ENCODE assay signal across 9 mouse cellular contexts in the genomic region with DNA sequence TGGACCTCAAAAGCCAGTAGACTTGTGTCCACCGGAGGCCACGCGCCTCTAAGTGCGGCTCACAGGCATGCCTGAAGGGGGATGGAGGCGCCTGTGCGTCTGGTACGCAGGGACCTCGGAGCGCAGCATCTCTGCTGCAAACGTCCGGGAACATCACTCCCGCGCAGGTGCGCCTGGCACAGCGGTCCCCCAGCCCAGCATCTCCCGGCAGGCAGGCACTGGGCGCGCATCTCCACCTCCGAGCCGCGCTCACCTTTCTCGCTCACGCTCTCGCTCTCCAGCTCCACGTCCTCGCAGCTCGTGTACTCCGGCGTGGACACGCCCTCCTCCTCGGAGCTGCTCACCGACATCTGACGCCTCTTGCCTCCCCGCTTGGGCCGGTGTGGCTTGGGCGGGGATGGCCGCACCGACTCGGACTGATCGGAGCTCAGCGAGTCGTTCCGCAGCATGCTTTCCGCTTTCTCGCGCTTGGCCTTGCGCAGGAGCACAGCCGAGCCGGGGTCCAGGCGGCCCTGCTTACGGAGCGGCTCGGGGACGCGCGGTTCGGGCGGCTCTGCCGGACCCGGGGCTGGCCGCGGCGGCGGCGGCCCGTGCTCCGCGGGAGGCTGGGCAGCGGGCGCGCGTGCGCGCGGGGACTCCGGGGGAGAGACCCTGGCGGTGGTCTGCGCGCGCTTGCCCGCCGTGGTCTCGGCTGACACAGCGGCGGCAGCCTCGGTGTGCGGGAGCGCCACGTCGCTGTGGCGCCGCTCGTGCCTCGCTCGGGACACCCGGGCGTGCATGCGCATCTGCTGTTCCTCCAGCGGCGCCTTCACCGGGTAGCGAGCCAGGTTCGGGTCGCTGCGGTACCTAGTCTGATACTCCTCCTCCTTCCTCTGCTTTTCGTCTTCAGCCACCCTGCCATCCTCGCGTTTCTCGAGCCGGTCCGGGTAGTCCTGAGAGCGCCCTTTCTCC.
DNase-seq lines count a peak whose midpoint lies in the region; ATAC-seq and TF ChIP-seq lines count a peak whose summit lies in the region.
"Had no signal": no experiment of that assay in that cellular context is flagged by ENCODE, and none has a peak within 500 bp of the region (broad histone marks: within the 10 kb centered on the region; RNA-seq: fewer than 3 reads in every experiment).

No protein-coding gene starts in this region.

- WGBS in heart, embryonic 11.5 days (ENCODE audit: insufficient replicate concordance): 1% methylated on average over 97 of the region's 112 CpGs
- under 1% methylated on average over 110 of the region's 112 CpGs for WGBS in embryonic facial prominence, embryonic 13.5 days
- under 1% methylated on average over 110 of the region's 112 CpGs for WGBS in hindbrain, embryonic 12.5 days
- under 1% methylated on average over 108 of the region's 112 CpGs for WGBS in liver, embryonic 14.5 days (ENCODE audit: insufficient replicate concordance)

- peak overlapping the region; percentile 28; the same call in 1 of the 2 replicates for H3K9ac ChIP-seq in heart, embryonic 11.5 days (ENCODE audit: low read depth, low read length)
- peak overlapping the region; percentile 69 for H3K9ac ChIP-seq in embryonic facial prominence, embryonic 13.5 days
- peak overlapping the region; percentile 70 for H3K9ac ChIP-seq in hindbrain, embryonic 12.5 days
- H3K9ac ChIP-seq in liver, embryonic 14.5 days (replicated peaks): no peak overlapping the region

- H3K27me3 ChIP-seq in heart, embryonic 11.5 days (ENCODE audit: control insufficient read depth, insufficient read depth, low read length): peaks cover 22% of the 10 kb centered on the region
- peaks cover 59% of the 10 kb centered on the region for H3K27me3 ChIP-seq in embryonic facial prominence, embryonic 13.5 days
- peaks cover 17% of the 10 kb centered on the region for H3K27me3 ChIP-seq in hindbrain, embryonic 12.5 days
- peaks cover 23% of the 10 kb centered on the region for H3K27me3 ChIP-seq in liver, embryonic 14.5 days (ENCODE audit: control insufficient read depth, insufficient read depth, low read length)

- H3K4me3 ChIP-seq in heart, embryonic 11.5 days (ENCODE audit: low read depth, low read length): peak overlapping the region; percentile 66
- peak overlapping the region; percentile 69 for H3K4me3 ChIP-seq in embryonic facial prominence, embryonic 13.5 days
- peak overlapping the region; percentile 73 for H3K4me3 ChIP-seq in hindbrain, embryonic 12.5 days
- H3K4me3 ChIP-seq in liver, embryonic 14.5 days (ENCODE audit: insufficient read depth in 1 of 2, low read depth in 2 of 2, low read length in 2 of 2): peak overlapping the region; percentile 6 to 39

- peak overlapping the region; percentile 98 for H3K4me2 ChIP-seq in heart, embryonic 11.5 days
- H3K4me2 ChIP-seq in embryonic facial prominence, embryonic 13.5 days: peak overlapping the region; percentile 95
- H3K4me2 ChIP-seq in hindbrain, embryonic 12.5 days (replicated peaks): peak overlapping the region; percentile 93
- peak overlapping the region; percentile 49 for H3K4me2 ChIP-seq in liver, embryonic 14.5 days (ENCODE audit: low read depth)

- TF ChIP-seq CTCF in liver, embryonic 14.5 days (IDR thresholded peaks at IDR 0.05; ENCODE audit: low read depth): no peak

- H3K9me3 ChIP-seq in heart, embryonic 11.5 days (replicated peaks; ENCODE audit: control insufficient read depth, low read length): 0 out of 2 replicates have a peak, but pooled peaks cover 3% of the 10 kb centered on the region
- H3K9me3 ChIP-seq in embryonic facial prominence, embryonic 13.5 days: no peaks in the 10 kb centered on the region
- 0 out of 2 replicates have a peak, but pooled peaks cover 5% of the 10 kb centered on the region for H3K9me3 ChIP-seq in hindbrain, embryonic 12.5 days (replicated peaks)
- no peaks in the 10 kb centered on the region for H3K9me3 ChIP-seq in liver, embryonic 14.5 days (ENCODE audit: control insufficient read depth, low read length)

- no peak for TF ChIP-seq EP300 in liver, embryonic 14.5 days (IDR thresholded peaks at IDR 0.05; ENCODE audit: low read depth)

- no peak overlapping the region for H3K27ac ChIP-seq in heart, embryonic 11.5 days (ENCODE audit: low read depth, low read length)
- H3K27ac ChIP-seq in embryonic facial prominence, embryonic 13.5 days: no peak overlapping the region
- peak overlapping the region; percentile 82 for H3K27ac ChIP-seq in hindbrain, embryonic 12.5 days
- H3K27ac ChIP-seq in liver, embryonic 14.5 days: no peak overlapping the region
- H3K27ac ChIP-seq: macrophage had no signal

- peaks cover 3% of the 10 kb centered on the region; the same call in 1 of the 2 replicates for H3K4me1 ChIP-seq in heart, embryonic 11.5 days (ENCODE audit: control insufficient read depth, insufficient read depth, low read length)
- H3K4me1 ChIP-seq in embryonic facial prominence, embryonic 13.5 days: peaks cover 4% of the 10 kb centered on the region; the same call in 1 of the 2 replicates
- H3K4me1 ChIP-seq in hindbrain, embryonic 12.5 days: 0 out of 2 replicates have a peak, but pooled peaks cover 4% of the 10 kb centered on the region
- H3K4me1 ChIP-seq in liver, embryonic 14.5 days (replicated peaks; ENCODE audit: control insufficient read depth in 2 of 2, insufficient read depth in 2 of 2, low read length in 1 of 2): no peaks in the 10 kb centered on the region

- H3K36me3 ChIP-seq in heart, embryonic 11.5 days (ENCODE audit: control insufficient read depth, insufficient read depth, low read length): no peaks in the 10 kb centered on the region
- no peaks in the 10 kb centered on the region for H3K36me3 ChIP-seq in embryonic facial prominence, embryonic 13.5 days
- H3K36me3 ChIP-seq in hindbrain, embryonic 12.5 days: no peaks in the 10 kb centered on the region
- no peaks in the 10 kb centered on the region for H3K36me3 ChIP-seq in liver, embryonic 14.5 days (replicated peaks; ENCODE audit: control insufficient read depth, insufficient read depth, low read depth)

- DNase-seq in heart, adult 8-10 months (ENCODE audit: low spot score): no peak
- peak; percentile 86 for DNase-seq in ZHBTc4 (ENCODE audit: low read depth, low spot score)
- no peak for DNase-seq in liver, embryonic 14.5 days (ENCODE audit: low read depth in 3 of 3, low spot score in 3 of 3)
- DNase-seq in right cerebral cortex, postnatal 10 days (ENCODE audit: low spot score in 2 of 2): peak; percentile 52 to 55
- no peak for DNase-seq in spleen, postnatal 10 days (ENCODE audit: low spot score in 2 of 2)

- ATAC-seq in heart, embryonic 11.5 days (replicated peaks; ENCODE audit: insufficient number of reproducible peaks, low FRiP score, low TSS enrichment): peak; percentile 46; the same call in 1 of the 2 replicates
- peak; percentile 63; the same call in 1 of the 2 replicates for ATAC-seq in embryonic facial prominence, embryonic 13.5 days (ENCODE audit: insufficient number of reproducible peaks, insufficient read depth, low FRiP score, low TSS enrichment, low read depth)
- peak; percentile 90 for ATAC-seq in hindbrain, embryonic 12.5 days (ENCODE audit: low FRiP score)
- no peak for ATAC-seq in liver, embryonic 14.5 days (ENCODE audit: insufficient read depth)

Comparison
In these comparisons a context has a peak if more than half of its experiments do, and no peak if none do; other contexts are left out.
1. H3K4me3 ChIP-seq: peak in every context shown above with its lines; median percentile 73 in hindbrain, embryonic 12.5 days; 69 in embryonic facial prominence, embryonic 13.5 days; 66 in heart, embryonic 11.5 days; 22 in liver, embryonic 14.5 days.
2. DNase-seq: peak in ZHBTc4 (single experiment) and right cerebral cortex, postnatal 10 days (2 of 2); none in heart, adult 8-10 months (single experiment), liver, embryonic 14.5 days (0 of 3) and spleen, postnatal 10 days (0 of 2).
3. Peak in every context shown above with its lines, with median percentiles within 50 percentile points of each other: H3K4me2 ChIP-seq.